Mouse (Mus musculus) limb, embryonic 12.5 days (tissue): ENCODE measurements around the gene Olfr748. TPM values are rescaled to one million over a fixed set of nuclear protein-coding genes. Genes with fewer than 3 reads are reported as not detected.
"Not testable (repeated sequence)": the region's sequence is repeated elsewhere in the genome, so short reads cannot be mapped to it uniquely, and the experiment has no call there.

ENCODE experiments used
- ATAC-seq: fragments of 200-750 bp; cut with Nextera tagmentation; 2 replicates; pipeline ENCODE4 v1.8.0; 2017; ENCODE audit warnings: low read depth, moderate TSS enrichment; ENCODE audit not compliant: insufficient number of reproducible peaks, insufficient read depth, low FRiP score, low TSS enrichment
- H3K27ac ChIP-seq: fragments of 300-500 bp; sonication (generic); 2 replicates; pipeline ENCODE4 v1.5.1; 2016; ENCODE audit warnings: mild to moderate bottlenecking, moderate library complexity
- H3K27me3 ChIP-seq: fragments of 300-500 bp; sonication (generic); 2 replicates; pipeline ENCODE4 v1.6.1; 2016; ENCODE audit warnings: mild to moderate bottlenecking, moderate library complexity
- H3K36me3 ChIP-seq: fragments of 300-500 bp; sonication (generic); 2 replicates; pipeline ENCODE4 v1.6.1; 2016; ENCODE audit warnings: mild to moderate bottlenecking, moderate library complexity
- H3K4me1 ChIP-seq: fragments of 300-500 bp; sonication (generic); replicated peaks from 2 replicates; pipeline ENCODE4 v1.6.1; 2016
- H3K4me2 ChIP-seq: fragments of 300-500 bp; sonication (generic); 2 replicates; pipeline ENCODE4 v1.6.1; 2016; ENCODE audit warnings: mild to moderate bottlenecking, moderate library complexity
- H3K4me3 ChIP-seq: fragments of 300-500 bp; sonication (generic); replicated peaks from 2 replicates; pipeline ENCODE4 v1.5.1; 2016; ENCODE audit warnings: mild to moderate bottlenecking
- H3K9ac ChIP-seq: fragments of 300-500 bp; sonication (generic); replicated peaks from 2 replicates; pipeline ENCODE4 v1.6.1; 2016; ENCODE audit warnings: mild to moderate bottlenecking, moderate library complexity
- H3K9me3 ChIP-seq: fragments of 300-500 bp; sonication (generic); 2 replicates; pipeline ENCODE4 v1.6.1; 2016; ENCODE audit warnings: mild to moderate bottlenecking, moderate library complexity
- WGBS: fragments of 180-500 bp; shearing (Covaris S2); methylation state at CpG from one replicate; pipeline ENCODE4 v1.1.7; 2016; 5-methylcytosine and 5-hydroxymethylcytosine counted together
- polyA plus RNA-seq: library from polyadenylated mRNA; unstranded; fragments of >200 nt; fragmentation: Nextera tagmentation; extraction: Ambion mirVana; gene quantifications from 2 replicates; pipeline ENCODE4 v1.2.1, GENCODE M21; 2016

The Olfr748 gene
- polyA plus RNA-seq = not detected in 2 replicates

- Histone ChIP-seq H3K4me1 (no peaks in the 10 kb centered on the region), H3K36me3 (no peaks in the 10 kb centered on the region), H3K4me3 (no peak within 1 kb of the TSS), H3K27ac (no peak within 1 kb of the TSS), H3K4me2 (no peak within 1 kb of the TSS), H3K27me3 (no peaks in the 10 kb centered on the region), H3K9me3 (no peaks in the 10 kb centered on the region; the same call in 1 of the 2 replicates), H3K9ac (no peak within 1 kb of the TSS)
- 65% methylated on average over 1 of the region's 1 CpGs for whole genome bisulfite sequencing
- no peak for ATAC-seq
These were observed at the start of gene Olfr748 for GRCm38 (mm10) chr14:50707073-50707472. Gene Olfr748 (plus strand): TSS chr14:50707373.

GRCm38 (mm10) chr14:50693106-50693505 is 14.1 kb upstream of the Olfr748 start, which contains the start of gene Olfr747:
Gene Olfr747 (minus strand): TSS chr14:50693206.
- Histone ChIP-seq H3K4me3 (no peak within 1 kb of the TSS), H3K4me1 (no peaks in the 10 kb centered on the region), H3K9ac (no peak within 1 kb of the TSS), H3K9me3 (no peaks in the 10 kb centered on the region), H3K27me3 (no peaks in the 10 kb centered on the region), H3K36me3 (no peaks in the 10 kb centered on the region), H3K27ac (no peak within 1 kb of the TSS), H3K4me2 (no peak within 1 kb of the TSS)
- WGBS = 85% methylated on average over 3 of the region's 3 CpGs
- no peak for ATAC-seq

GRCm38 (mm10) chr14:50719875-50720274 is 12.7 kb downstream of the Olfr748 start:
- not testable (repeated sequence) for H3K27me3 ChIP-seq, H3K4me2 ChIP-seq, ATAC-seq, H3K36me3 ChIP-seq, H3K9ac ChIP-seq, H3K4me1 ChIP-seq, H3K9me3 ChIP-seq, H3K4me3 ChIP-seq, H3K27ac ChIP-seq
- WGBS = 91% methylated on average over 15 of the region's 15 CpGs

GRCm38 (mm10) chr14:50722371-50722770 is 15.2 kb downstream of the Olfr748 start:
- ATAC-seq, H3K4me3 ChIP-seq, H3K9me3 ChIP-seq, H3K4me2 ChIP-seq, H3K9ac ChIP-seq, H3K36me3 ChIP-seq, H3K27me3 ChIP-seq, H3K4me1 ChIP-seq, H3K27ac ChIP-seq: not testable (repeated sequence)
- WGBS = 75% methylated on average over 3 of the region's 4 CpGs

GRCm38 (mm10) chr14:50740334-50740733 is 33.2 kb downstream of the Olfr748 start:
- no peak for ATAC-seq
- Histone ChIP-seq H3K36me3 (no peaks in the 10 kb centered on the region), H3K9ac (no peak overlapping the region), H3K4me3 (no peak overlapping the region), H3K4me2 (no peak overlapping the region), H3K27ac (no peak overlapping the region), H3K9me3 (no peaks in the 10 kb centered on the region), H3K4me1 (no peaks in the 10 kb centered on the region), H3K27me3 (no peaks in the 10 kb centered on the region)
- WGBS = 71% methylated on average over 2 of the region's 2 CpGs

- no peaks in the 10 kb centered on the region for H3K27me3 ChIP-seq
- no peak overlapping the region for H3K27ac ChIP-seq
- H3K36me3 ChIP-seq = no peaks in the 10 kb centered on the region
- H3K9ac ChIP-seq = no peak overlapping the region
- WGBS = 65% methylated on average over 2 of the region's 2 CpGs
- no peak for ATAC-seq
- H3K9me3 ChIP-seq = no peaks in the 10 kb centered on the region
- H3K4me1 ChIP-seq = no peaks in the 10 kb centered on the region
- H3K4me3 ChIP-seq = no peak overlapping the region
- H3K4me2 ChIP-seq = no peak overlapping the region
These were observed 34.4 kb downstream of the Olfr748 start for GRCm38 (mm10) chr14:50741584-50741983.

- no peak for ATAC-seq
- no peaks in the 10 kb centered on the region for H3K4me1 ChIP-seq
- H3K27me3 ChIP-seq = no peaks in the 10 kb centered on the region
- H3K9ac ChIP-seq = no peak within 1 kb of the TSS
- no peak within 1 kb of the TSS for H3K4me3 ChIP-seq
- H3K9me3 ChIP-seq = no peaks in the 10 kb centered on the region
- no peaks in the 10 kb centered on the region for H3K36me3 ChIP-seq
- H3K27ac ChIP-seq = no peak within 1 kb of the TSS
- no peak within 1 kb of the TSS for H3K4me2 ChIP-seq
These were observed 37.8 kb downstream of the Olfr748 start, which contains the start of gene Olfr749 for GRCm38 (mm10) chr14:50744994-50745393. Gene Olfr749 (minus strand): TSS chr14:50745094.

GRCm38 (mm10) chr14:50758416-50759085 is 51.4 kb downstream of the Olfr748 start:
- no peak overlapping the region for H3K27ac ChIP-seq
- no peaks in the 10 kb centered on the region for H3K27me3 ChIP-seq
- no peaks in the 10 kb centered on the region for H3K4me1 ChIP-seq
- H3K36me3 ChIP-seq = peaks cover 7% of the 10 kb centered on the region; the same call in 1 of the 2 replicates
- no peak overlapping the region for H3K9ac ChIP-seq
- no peaks in the 10 kb centered on the region for H3K9me3 ChIP-seq
- 81% methylated on average over 5 of the region's 5 CpGs for WGBS
- H3K4me2 ChIP-seq = no peak overlapping the region
- ATAC-seq = no peak
- H3K4me3 ChIP-seq = no peak overlapping the region

Other genes starting within 250 kb of the Olfr748 start
- gene Olfr741, start 234.6 kb upstream of the Olfr748 start, polyA plus RNA-seq = not detected in 2 replicates
- not detected in 2 replicates for gene Olfr742, start 203.8 kb upstream of the Olfr748 start, polyA plus RNA-seq
- not detected in 2 replicates for gene Olfr743, start 185.5 kb upstream of the Olfr748 start, polyA plus RNA-seq
- not detected in 2 replicates for gene Olfr744, start 92.5 kb upstream of the Olfr748 start, polyA plus RNA-seq
- not detected in 2 replicates for gene Olfr745, start 68.0 kb upstream of the Olfr748 start, polyA plus RNA-seq
- gene Olfr746, start 60.3 kb upstream of the Olfr748 start, polyA plus RNA-seq = not detected in 2 replicates
- not detected in 2 replicates for gene Olfr747, start 14.2 kb upstream of the Olfr748 start, polyA plus RNA-seq
- gene Olfr749, start 37.7 kb downstream of the Olfr748 start, polyA plus RNA-seq = not detected in 2 replicates
- 91.3 and 101 TPM in 2 replicates for gene Ttc5, start 78.1 kb downstream of the Olfr748 start, polyA plus RNA-seq
- not detected in 2 replicates for gene Ccnb1ip1, start 100.4 kb downstream of the Olfr748 start, polyA plus RNA-seq
- gene Parp2, start 100.5 kb downstream of the Olfr748 start, polyA plus RNA-seq = 60.3 and 64.2 TPM in 2 replicates
- 5.5 and 7.4 TPM in 2 replicates for gene Tep1, start 163.2 kb downstream of the Olfr748 start, polyA plus RNA-seq
- gene Klhl33, start 190.1 kb downstream of the Olfr748 start, polyA plus RNA-seq = 0.11 TPM in 1 of 2 replicates, not detected in the other
- 168 and 171 TPM in 2 replicates for gene Osgep, start 217.5 kb downstream of the Olfr748 start, polyA plus RNA-seq
- gene Apex1, start 217.6 kb downstream of the Olfr748 start, polyA plus RNA-seq = 350 and 374 TPM in 2 replicates
- gene Pip4p1, start 223.5 kb downstream of the Olfr748 start, polyA plus RNA-seq = 58.7 and 59.1 TPM in 2 replicates
- 61.5 and 67.2 TPM in 2 replicates for gene Pnp, start 223.7 kb downstream of the Olfr748 start, polyA plus RNA-seq
- not detected in 2 replicates for gene Gm49342, start 237.1 kb downstream of the Olfr748 start, polyA plus RNA-seq
- 0.74 and 0.78 TPM in 2 replicates for gene Pnp2, start 248.6 kb downstream of the Olfr748 start, polyA plus RNA-seq